In genomic region chr14:121006021-121006420, GRCm38 (mm10) we compare ENCODE assay signal across 28 mouse cellular contexts. TPM values are rescaled to one million over a fixed set of nuclear protein-coding genes. Genes with fewer than 3 reads are reported as not detected.
DNase-seq lines count a peak whose midpoint lies in the region; ATAC-seq and TF ChIP-seq lines count a peak whose summit lies in the region.
"Had no signal": no experiment of that assay in that cellular context is flagged by ENCODE, and none has a peak within 500 bp of the region (broad histone marks: within the 10 kb centered on the region; RNA-seq: fewer than 3 reads in every experiment).

No protein-coding gene starts in this region.

- no peaks in the 10 kb centered on the region for H3K36me3 ChIP-seq in forebrain, embryonic 11.5 days (ENCODE audit: control insufficient read depth, insufficient read depth, low read length)
- H3K36me3 ChIP-seq in forebrain, embryonic 16.5 days (ENCODE audit: control insufficient read depth, insufficient read depth), result no peaks in the 10 kb centered on the region
- no peaks in the 10 kb centered on the region for H3K36me3 ChIP-seq in heart, embryonic 10.5 days
- H3K36me3 ChIP-seq: embryonic facial prominence, embryonic 15.5 days; forebrain, embryonic 15.5 days; heart, embryonic 13.5 days; hindbrain, embryonic 10.5 days; intestine, embryonic 15.5 days; limb, embryonic 15.5 days; midbrain, embryonic 12.5 days; neural tube, embryonic 12.5 days had no signal

- 90% methylated on average over 8 of the region's 8 CpGs for WGBS in forebrain, embryonic 11.5 days
- WGBS in forebrain, embryonic 16.5 days, result 95% methylated on average over 8 of the region's 8 CpGs
- 91% methylated on average over 8 of the region's 8 CpGs for WGBS in heart, embryonic 10.5 days
- 59% methylated on average over 8 of the region's 8 CpGs for WGBS in cerebellum, adult 2 months

- H3K9ac ChIP-seq in forebrain, embryonic 11.5 days (ENCODE audit: low read length), result no peak overlapping the region
- no peak overlapping the region for H3K9ac ChIP-seq in forebrain, embryonic 16.5 days (replicated peaks; ENCODE audit: low read depth, low read length)
- H3K9ac ChIP-seq: embryonic facial prominence, embryonic 15.5 days; forebrain, embryonic 15.5 days; heart, embryonic 13.5 days; intestine, embryonic 15.5 days; limb, embryonic 15.5 days; liver, embryonic 14.5 days; lung, embryonic 14.5 days; midbrain, embryonic 12.5 days; neural tube, embryonic 12.5 days had no signal

- no peaks in the 10 kb centered on the region for H3K4me1 ChIP-seq in forebrain, embryonic 11.5 days (replicated peaks; ENCODE audit: control insufficient read depth, insufficient read depth, low read length)
- H3K4me1 ChIP-seq in forebrain, embryonic 16.5 days (replicated peaks; ENCODE audit: control insufficient read depth, insufficient read depth, low read length), result no peaks in the 10 kb centered on the region
- H3K4me1 ChIP-seq in heart, embryonic 10.5 days, result no peaks in the 10 kb centered on the region
- no peaks in the 10 kb centered on the region for H3K4me1 ChIP-seq in cerebellum, adult 2 months (ENCODE audit: control insufficient read depth, insufficient read depth, low read length)
- H3K4me1 ChIP-seq: embryonic facial prominence, embryonic 15.5 days; forebrain, embryonic 15.5 days; heart, embryonic 13.5 days; intestine, embryonic 15.5 days; limb, embryonic 15.5 days; midbrain, embryonic 12.5 days; neural tube, embryonic 12.5 days had no signal

- peak; percentile 19 for DNase-seq in forebrain, embryonic 11.5 days (ENCODE audit: low spot score)
- DNase-seq in heart, postnatal 10 days, result peak; percentile 22 to 30
- no peak for DNase-seq in heart, embryonic 10.5 days (ENCODE audit: low spot score)
- peak; percentile 39 to 66 for DNase-seq in cerebellum, adult 2 months
- DNase-seq in cerebellum, postnatal 25 days, result peak; percentile 47 to 66
- DNase-seq: adrenal gland, postnatal 25 days; gastrocnemius, postnatal 36 days; kidney, adult 8-10 months; kidney, postnatal 10 days; left cerebral cortex, postnatal 4 days; lung, embryonic 14.5 days; right cerebral cortex, postnatal 14 days; thymus, adult 2 months; thymus, postnatal 4 days had no signal

- H3K4me2 ChIP-seq in forebrain, embryonic 11.5 days (ENCODE audit: low read depth, low read length, severe bottlenecking), result no peak overlapping the region
- H3K4me2 ChIP-seq in forebrain, embryonic 16.5 days (ENCODE audit: low read length), result no peak overlapping the region
- H3K4me2 ChIP-seq: embryonic facial prominence, embryonic 15.5 days; forebrain, embryonic 15.5 days; heart, embryonic 13.5 days; intestine, embryonic 15.5 days; limb, embryonic 15.5 days; lung, embryonic 14.5 days; midbrain, embryonic 12.5 days; neural tube, embryonic 12.5 days had no signal

- H3K4me3 ChIP-seq in forebrain, embryonic 11.5 days (ENCODE audit: low read depth, low read length), result no peak overlapping the region
- H3K4me3 ChIP-seq in forebrain, embryonic 16.5 days (replicated peaks; ENCODE audit: low read length), result no peak overlapping the region
- no peak overlapping the region for H3K4me3 ChIP-seq in heart, embryonic 10.5 days
- H3K4me3 ChIP-seq in cerebellum, adult 2 months (replicated peaks; ENCODE audit: insufficient read depth, low read depth, low read length), result no peak overlapping the region
- H3K4me3 ChIP-seq: embryonic facial prominence, embryonic 15.5 days; forebrain, embryonic 15.5 days; heart, embryonic 13.5 days; hindbrain, embryonic 10.5 days; intestine, embryonic 15.5 days; limb, embryonic 15.5 days; midbrain, embryonic 12.5 days; neural tube, embryonic 12.5 days had no signal

- TF ChIP-seq POLR2A in cerebellum, adult 2 months (IDR thresholded peaks at IDR 0.05; ENCODE audit: borderline replicate concordance, insufficient read depth, low read length), result no peak

- intact Hi-C loops in heart, postnatal 10 days (cut with DNase I), result no loop called here

- no peak for TF ChIP-seq CTCF in cerebellum, adult 2 months (IDR thresholded peaks at IDR 0.05; ENCODE audit: borderline replicate concordance, insufficient read depth, low read depth, low read length)

- no peak overlapping the region for H3K27ac ChIP-seq in forebrain, embryonic 11.5 days (ENCODE audit: low read depth, low read length)
- H3K27ac ChIP-seq in forebrain, embryonic 16.5 days (ENCODE audit: low read length), result no peak overlapping the region
- no peak overlapping the region for H3K27ac ChIP-seq in heart, embryonic 10.5 days
- H3K27ac ChIP-seq in cerebellum, adult 2 months (ENCODE audit: insufficient read depth, low read length), result no peak overlapping the region
- H3K27ac ChIP-seq: embryonic facial prominence, embryonic 15.5 days; forebrain, embryonic 15.5 days; heart, embryonic 13.5 days; hindbrain, embryonic 10.5 days; intestine, embryonic 15.5 days; limb, embryonic 15.5 days; liver, embryonic 14.5 days; midbrain, embryonic 12.5 days; neural tube, embryonic 12.5 days; stomach, postnatal 0 days had no signal

- no peaks in the 10 kb centered on the region for H3K9me3 ChIP-seq in forebrain, embryonic 11.5 days (ENCODE audit: control insufficient read depth, low read length)
- H3K9me3 ChIP-seq in forebrain, embryonic 16.5 days (ENCODE audit: control insufficient read depth, low read length), result no peaks in the 10 kb centered on the region
- no peaks in the 10 kb centered on the region for H3K9me3 ChIP-seq in heart, embryonic 10.5 days
- H3K9me3 ChIP-seq: embryonic facial prominence, embryonic 15.5 days; forebrain, embryonic 15.5 days; heart, embryonic 13.5 days; hindbrain, embryonic 10.5 days; intestine, embryonic 15.5 days; limb, embryonic 15.5 days; midbrain, embryonic 12.5 days; neural tube, embryonic 12.5 days had no signal

- H3K27me3 ChIP-seq in forebrain, embryonic 11.5 days (ENCODE audit: control insufficient read depth, insufficient read depth, low read length), result no peaks in the 10 kb centered on the region
- no peaks in the 10 kb centered on the region for H3K27me3 ChIP-seq in forebrain, embryonic 16.5 days (replicated peaks; ENCODE audit: control insufficient read depth, insufficient read depth, low read length)
- H3K27me3 ChIP-seq in heart, embryonic 10.5 days (ENCODE audit: insufficient read depth, poor library complexity, severe bottlenecking), result no peaks in the 10 kb centered on the region
- no peaks in the 10 kb centered on the region for H3K27me3 ChIP-seq in cerebellum, adult 2 months (ENCODE audit: control insufficient read depth, insufficient read depth, low read length)
- H3K27me3 ChIP-seq: embryonic facial prominence, embryonic 15.5 days; forebrain, embryonic 15.5 days; heart, embryonic 13.5 days; intestine, embryonic 15.5 days; limb, embryonic 15.5 days; midbrain, embryonic 12.5 days; neural tube, embryonic 12.5 days had no signal

- no peak for ATAC-seq in forebrain, embryonic 11.5 days (replicated peaks; ENCODE audit: low FRiP score)
- no peak for ATAC-seq in forebrain, embryonic 16.5 days
- ATAC-seq in monocyte, adult 5-6 weeks (replicated peaks; ENCODE audit: insufficient number of reproducible peaks, low FRiP score, low TSS enrichment, poor library complexity, severe bottlenecking), result no peak
- ATAC-seq: CD4-positive, CD25-positive, alpha-beta regulatory T cell, adult 4 months; forebrain, embryonic 15.5 days; hindbrain, embryonic 16.5 days; intestine, embryonic 15.5 days had no signal

RNA-seq across cellular contexts. Expression of gene Farp1, which starts 29.0 kb away (rescaled TPM):
- polyA plus RNA-seq in forebrain, embryonic 11.5 days (2014; fragmentation: Nextera tagmentation; extraction: Ambion mirVana), result 32.0 and 33.8 TPM in 2 replicates
- 35.4 and 43.6 TPM in 2 replicates for polyA plus RNA-seq in forebrain, embryonic 16.5 days (2015; fragmentation: Nextera tagmentation; extraction: Ambion mirVana)
- 10 to 100 TPM; 31.1 to 32.8 TPM for total RNA-seq in heart, postnatal 10 days (2021)
- polyA plus RNA-seq in heart, embryonic 10.5 days (2016; fragmentation: Nextera tagmentation; extraction: Ambion mirVana), result 27.0 and 36.1 TPM in 2 replicates
- polyA plus RNA-seq in cerebellum, adult 2 months (2012; rRNA removed), result 43.3 and 44.4 TPM in 2 replicates
- 0.38 to 4.8 TPM (median 1.9 TPM) in 3 replicates for total RNA-seq in monocyte, adult 5-6 weeks (2017)
